Mouse (Mus musculus): ENCODE results near the gene Mapre1. TPM values are rescaled to one million over a fixed set of nuclear protein-coding genes. Genes with fewer than 3 reads are reported as not detected.
"Not testable (repeated sequence)": the region's sequence is repeated elsewhere in the genome, so short reads cannot be mapped to it uniquely, and the experiment has no call there.

Gene Mapre1
- total RNA-seq, 4 experiments from 2014 or later: 31.9 to 41.1 (median 32.4) TPM

- peak; percentile 63 to 68 for DNase-seq (ENCODE audit: low spot score in 2 of 2)
Measured at GRCm38 (mm10) chr2:153778638-153779362, 37.7 kb downstream of the Mapre1 start.

GRCm38 (mm10) chr2:153779394-153779981, 38.4 kb downstream of the Mapre1 start, which contains the start of gene Efcab8:
Efcab8 (plus strand) TSS chr2:153779931.
- DNase-seq (ENCODE audit: low spot score in 2 of 2): no peak

DNA sequence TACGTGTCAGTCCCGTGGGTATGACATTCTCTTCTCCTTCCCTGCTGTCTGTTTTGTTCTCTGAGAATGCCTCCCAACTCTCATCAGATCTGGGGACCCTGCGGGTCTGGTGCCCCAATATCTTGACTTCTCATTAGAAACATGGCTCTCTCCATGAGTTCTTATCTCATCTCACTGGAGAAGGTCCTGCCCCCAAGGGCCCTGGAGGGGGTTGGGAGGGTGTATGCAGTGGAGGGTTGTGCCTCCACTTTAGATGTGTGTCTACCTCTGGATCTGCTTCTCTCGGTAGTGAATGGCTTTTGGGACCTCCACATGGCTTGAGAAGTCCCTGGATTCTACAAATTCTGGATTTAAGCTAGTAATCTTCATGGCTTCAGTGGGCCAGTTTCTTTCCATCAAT, 40.1 kb downstream of the Mapre1 start:
- DNase-seq (ENCODE audit: low spot score in 2 of 2): no peak

- no peak for DNase-seq (ENCODE audit: low spot score in 2 of 2)
Measured at GRCm38 (mm10) chr2:153784668-153785067, 43.6 kb downstream of the Mapre1 start.

DNA sequence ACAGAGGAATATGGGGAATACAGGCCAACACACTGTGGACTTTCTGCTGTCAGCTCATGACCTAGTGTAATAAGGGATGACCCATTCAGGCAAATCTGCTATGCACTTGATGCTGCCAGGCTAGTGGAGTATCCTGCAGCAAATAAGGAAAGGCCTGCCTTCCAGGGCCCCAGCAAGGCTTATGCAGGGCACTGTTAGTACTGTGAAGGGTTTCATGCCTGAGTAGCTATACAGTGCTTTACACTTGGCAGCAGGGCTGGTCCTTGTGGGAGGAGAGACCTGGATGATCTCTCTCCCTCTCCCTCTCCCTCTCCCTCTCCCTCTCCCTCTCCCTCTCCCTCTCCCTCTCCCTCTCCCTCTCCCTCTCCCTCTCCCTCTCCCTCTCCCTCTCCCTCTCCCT, 52.3 kb downstream of the Mapre1 start:
- no peak for DNase-seq (ENCODE audit: low spot score in 2 of 2)

- DNase-seq (ENCODE audit: low spot score in 2 of 2): no peak
Measured at GRCm38 (mm10) chr2:153795090-153795489, 54.0 kb downstream of the Mapre1 start.

DNA sequence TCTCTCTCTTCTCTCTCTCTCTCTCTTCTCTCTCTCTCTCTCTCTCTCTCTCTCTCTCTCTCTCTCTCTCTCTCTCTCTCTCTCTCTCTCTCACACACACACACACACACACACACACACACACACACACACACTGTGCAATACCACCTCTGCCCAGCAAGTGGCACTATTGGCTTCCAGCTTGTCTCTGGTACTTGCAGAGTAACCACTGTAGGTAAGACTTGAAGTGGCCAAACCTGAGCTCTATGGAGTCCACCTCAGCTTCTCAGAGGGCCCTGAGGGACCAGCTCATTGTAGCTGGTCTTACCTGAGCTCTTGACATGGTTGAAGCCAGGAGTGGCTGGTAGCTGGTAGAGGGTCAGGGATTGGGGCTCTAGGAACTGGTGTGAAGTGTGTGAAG, 66.4 kb downstream of the Mapre1 start:
- DNase-seq (ENCODE audit: low spot score in 2 of 2): not testable (repeated sequence)

DNA sequence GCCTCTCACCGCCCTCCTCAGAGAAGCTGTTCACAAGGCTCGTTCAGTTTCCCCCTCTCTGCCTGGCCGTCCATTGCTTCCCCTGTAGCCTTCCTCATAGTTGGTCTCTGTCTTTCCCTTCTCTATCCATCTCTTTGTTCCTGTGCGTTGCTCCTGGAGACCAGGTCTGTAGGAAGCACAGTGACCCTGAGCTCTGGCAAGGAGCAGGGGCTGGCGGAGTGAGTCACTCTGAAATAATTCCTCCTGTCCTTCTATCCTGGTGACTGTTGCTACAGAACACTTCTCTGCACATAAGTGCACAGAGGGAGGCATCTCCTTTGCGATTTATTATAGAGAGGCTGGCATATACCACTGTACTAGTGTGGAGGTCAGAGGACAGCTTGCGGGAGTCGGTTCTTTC, 67.1 kb downstream of the Mapre1 start:
- DNase-seq (ENCODE audit: low spot score in 2 of 2): no peak

GRCm38 (mm10) chr2:153808841-153809240, 67.8 kb downstream of the Mapre1 start:
- no peak for DNase-seq (ENCODE audit: low spot score in 2 of 2)

DNA sequence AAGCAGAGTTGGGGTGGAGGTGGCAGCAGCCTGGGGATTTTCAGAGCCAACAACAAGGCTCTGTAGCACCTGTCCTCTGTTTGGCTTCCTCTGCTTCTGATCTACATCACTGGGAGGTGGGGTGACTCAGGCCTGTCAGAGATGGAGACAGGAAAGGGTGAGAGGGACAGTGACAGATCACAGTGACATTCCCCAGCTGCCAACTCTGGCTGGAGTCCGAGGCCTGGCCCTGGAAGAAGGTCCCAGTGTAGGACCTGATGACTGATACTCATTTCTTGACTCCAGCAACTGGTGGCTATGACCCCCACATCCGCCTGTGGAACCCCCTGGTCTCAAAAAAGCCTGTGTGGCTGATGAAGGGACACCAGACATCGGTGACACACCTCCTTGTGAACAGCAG, 68.8 kb downstream of the Mapre1 start:
- DNase-seq (ENCODE audit: low spot score in 2 of 2): no peak

- no peak for DNase-seq (ENCODE audit: low spot score in 2 of 2)
Measured at GRCm38 (mm10) chr2:153822005-153822543, 81.0 kb downstream of the Mapre1 start.

Other genes starting within 250 kb of the Mapre1 start
- gene 4930404H24Rik, start 248.5 kb upstream of the Mapre1 start, total RNA-seq (2022): not detected
- under 1 TPM; 0.29 to 0.94 (median 0.41) TPM for gene Nol4l, start 211.3 kb upstream of the Mapre1 start, total RNA-seq (2022)
- gene Commd7, start 108.5 kb upstream of the Mapre1 start, total RNA-seq (2022): 10 to 100 TPM; 10.1 to 11.2 (median 10.2) TPM
- gene Dnmt3b, start 91.8 kb upstream of the Mapre1 start, total RNA-seq (2022): under 1 TPM; 0.29 to 0.90 (median 0.49) TPM
- gene Dnmt3c, start 44.6 kb upstream of the Mapre1 start, total RNA-seq (2022): not detected
- under 1 TPM in 2 of 4 experiments, not detected in 2; 0.13 TPM for gene Efcab8, start 38.7 kb downstream of the Mapre1 start, total RNA-seq (2022)
- not detected for gene Sun5, start 129.8 kb downstream of the Mapre1 start, total RNA-seq (2022)
- not detected for gene Bpifb2, start 133.8 kb downstream of the Mapre1 start, total RNA-seq (2022)
- not detected for gene Bpifb6, start 159.1 kb downstream of the Mapre1 start, total RNA-seq (2022)
- gene Bpifb3, start 177.0 kb downstream of the Mapre1 start, total RNA-seq (2022): not detected
- not detected for gene Bpifb4, start 196.9 kb downstream of the Mapre1 start, total RNA-seq (2022)
- under 1 TPM in 1 of 4 experiments, not detected in 3; 0.19 TPM for gene Bpifa6, start 233.7 kb downstream of the Mapre1 start, total RNA-seq (2022)

Data from gastrocnemius, adult 8-10 months (tissue).